Mouse (Mus musculus) ovary, adult 18-20 months (tissue): Measurements from ENCODE around the gene Lpcat3.
A peak's percentile ranks its signal among the peaks of the same experiment; 100 is the strongest.

Experiments
- DNase-seq: peaks from one replicate; pipeline ENCODE4 v3.0.0; 2022; ENCODE audit warnings: low spot score, mixed read lengths

Gene Lpcat3

DNA sequence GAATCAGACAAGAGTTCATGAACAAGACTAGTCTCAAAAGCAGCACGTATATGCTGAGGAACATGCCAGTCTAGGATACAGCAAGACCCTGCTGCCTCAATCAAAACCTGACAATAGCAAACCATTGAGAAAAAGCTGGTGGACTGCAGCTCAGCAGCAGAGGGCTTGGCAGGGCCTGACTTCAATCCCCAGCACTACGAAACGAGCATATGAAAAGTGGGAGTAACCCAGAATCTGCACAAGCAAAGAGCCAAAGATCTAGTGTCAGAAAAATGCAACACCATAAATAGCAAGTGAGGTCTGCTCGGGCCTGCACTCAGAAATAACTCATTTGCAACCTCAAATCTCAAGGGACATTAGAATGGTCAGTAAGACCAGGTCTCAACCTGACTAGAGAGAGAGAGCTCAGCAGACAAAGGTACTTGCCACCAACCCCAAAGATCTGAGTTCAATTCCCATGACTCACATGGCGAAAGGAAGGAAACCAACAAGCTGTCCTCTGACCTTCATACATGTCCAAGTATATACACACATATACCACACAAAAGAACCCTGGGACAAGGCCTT lies 43.3 kb downstream of the Lpcat3 start:
- DNase-seq, result no peak

DNA sequence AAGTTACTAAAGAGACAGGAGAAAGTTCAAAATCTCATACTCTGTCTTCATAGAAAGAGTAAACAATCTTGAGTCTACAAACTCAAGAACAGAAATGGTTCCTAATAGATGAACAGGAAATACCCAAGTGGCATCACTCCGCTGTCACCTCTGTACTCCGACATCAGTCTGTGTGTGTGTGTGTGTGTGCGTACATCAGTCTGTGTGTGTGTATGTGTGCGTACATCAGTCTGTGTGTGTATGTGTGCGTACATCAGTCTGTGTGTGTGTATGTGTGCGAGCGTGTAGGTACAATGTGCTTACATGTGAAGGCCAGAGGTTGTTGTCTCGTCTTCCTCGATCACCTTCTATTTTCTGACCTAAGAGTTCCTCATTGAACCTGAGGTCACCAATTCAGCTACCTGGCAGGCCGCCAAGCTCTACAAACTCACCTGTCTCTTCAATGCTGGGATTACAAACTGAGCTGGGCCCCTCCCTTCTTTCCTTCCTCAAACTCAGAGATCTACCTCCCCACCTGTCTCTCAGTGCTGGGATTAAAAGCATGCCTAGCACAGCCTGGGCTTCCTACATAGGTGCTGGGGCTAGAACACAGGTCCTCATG lies 45.6 kb downstream of the Lpcat3 start:
- no peak for DNase-seq

DNA sequence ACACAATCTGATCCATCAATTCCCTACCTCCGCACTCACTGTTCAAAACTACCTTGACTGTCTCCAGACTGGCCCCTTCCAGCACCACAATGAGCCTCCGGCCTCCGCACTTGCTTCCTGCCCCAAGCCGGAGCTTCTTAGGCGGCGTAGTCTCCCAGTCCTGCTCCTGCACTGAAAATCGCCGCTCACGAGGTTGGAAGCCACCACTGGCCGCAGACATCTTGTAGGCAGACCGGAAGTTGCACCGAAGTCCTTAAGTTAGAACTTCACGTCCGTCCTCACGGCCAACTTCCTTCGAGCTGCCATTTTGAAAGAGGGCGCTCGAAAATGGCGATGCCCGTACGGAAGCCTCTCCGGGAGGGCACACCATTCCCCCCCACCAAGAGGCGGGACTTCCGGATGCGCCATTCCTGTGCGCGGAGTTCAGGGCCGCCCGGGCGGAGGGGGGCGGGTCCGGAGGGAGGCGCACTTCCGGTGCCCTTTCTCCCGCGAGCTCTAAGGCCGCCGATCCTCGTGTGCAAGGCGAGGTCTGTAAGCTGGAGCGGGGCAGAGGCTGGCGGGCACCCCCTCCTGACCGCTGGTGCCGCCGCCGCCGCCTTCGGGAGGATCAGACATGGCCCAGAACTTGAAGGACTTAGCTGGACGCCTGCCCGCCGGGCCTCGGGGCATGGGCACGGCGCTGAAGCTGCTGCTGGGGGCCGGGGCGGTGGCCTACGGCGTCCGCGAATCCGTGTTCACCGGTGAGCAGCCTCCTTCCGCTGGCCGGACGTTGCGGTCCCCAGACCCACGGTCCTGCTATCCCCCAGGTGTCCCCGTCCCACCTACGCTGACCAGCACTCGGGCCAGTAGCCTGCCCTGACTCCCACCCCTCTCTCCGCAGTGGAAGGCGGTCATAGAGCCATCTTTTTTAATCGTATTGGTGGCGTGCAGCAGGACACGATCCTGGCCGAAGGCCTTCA lies 49.3 kb downstream of the Lpcat3 start, which contains the start of the genes Emg1 and Phb2:
Gene Emg1, minus strand, starts transcription at position 355 of the 959 bp plus-strand sequence.
Gene Phb2, plus strand, starts transcription at position 513 of the 959 bp plus-strand sequence.
- DNase-seq, result peak; percentile 97

DNA sequence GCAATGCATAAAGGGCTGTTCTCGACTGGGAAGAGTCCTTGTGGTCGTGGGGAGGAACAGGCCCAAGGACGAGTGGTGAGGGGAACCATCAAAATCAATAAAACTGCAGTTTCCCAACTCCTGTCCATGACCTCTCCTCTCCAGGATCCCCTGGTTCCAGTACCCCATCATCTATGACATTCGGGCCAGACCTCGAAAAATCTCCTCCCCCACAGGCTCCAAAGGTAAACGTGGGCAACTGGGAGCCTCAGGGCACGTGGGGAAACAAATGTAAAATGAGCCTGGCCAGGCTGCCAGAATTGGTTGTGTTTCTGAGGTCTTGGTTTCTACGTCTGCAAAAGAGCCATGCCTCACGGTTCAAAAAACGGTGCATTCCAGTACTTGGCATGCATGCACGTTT lies 50.1 kb downstream of the Lpcat3 start:
- no peak for DNase-seq

DNA sequence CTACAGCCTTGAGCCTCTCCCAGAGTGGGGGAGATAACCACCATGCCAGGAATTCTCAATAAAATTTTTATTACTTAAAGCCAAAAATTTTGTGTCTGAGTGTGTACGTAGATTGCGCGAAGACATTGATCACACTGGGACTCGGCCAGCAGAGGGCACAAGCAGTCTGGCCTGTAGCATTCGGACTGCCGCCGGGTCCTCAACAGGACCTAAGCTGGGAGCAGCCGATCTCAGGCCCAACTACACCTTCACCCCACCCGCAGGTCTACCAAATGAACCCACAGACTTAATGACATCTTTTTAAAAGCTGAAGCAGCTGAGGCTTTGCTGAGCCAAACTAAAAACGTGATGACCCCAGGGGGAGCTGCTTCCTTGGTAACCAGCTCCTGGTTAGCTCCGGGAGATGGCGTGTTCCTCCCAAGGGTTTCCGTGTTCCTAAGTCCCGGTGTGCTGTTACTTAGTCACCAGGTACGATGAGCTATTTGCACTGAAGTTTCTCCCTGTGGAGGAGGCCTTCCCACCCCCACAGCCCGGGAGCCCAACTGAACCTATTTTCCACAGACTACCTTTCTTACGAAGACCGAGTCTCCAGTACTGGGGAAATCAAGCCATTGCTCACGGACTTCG lies 54.1 kb downstream of the Lpcat3 start:
- no peak for DNase-seq

DNA sequence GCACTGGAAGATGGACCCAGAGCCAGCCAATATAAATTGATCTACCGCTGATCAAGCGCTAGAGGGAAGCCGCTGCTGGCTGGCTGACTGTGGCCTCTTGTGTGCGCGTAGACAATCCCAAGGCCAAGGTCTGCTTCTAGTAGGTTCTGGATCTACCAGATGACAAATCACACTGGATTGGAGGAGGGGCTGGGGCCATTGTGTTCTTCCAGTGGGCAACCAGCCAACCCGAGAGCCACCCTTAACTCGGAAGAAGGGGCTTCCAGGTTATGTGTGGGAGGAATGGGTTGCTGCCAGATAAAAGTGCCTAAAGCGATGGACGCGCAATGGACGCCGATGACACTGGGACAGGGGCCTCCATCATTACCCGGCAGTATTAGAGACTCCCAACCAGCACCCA lies 55.1 kb downstream of the Lpcat3 start:
- no peak for DNase-seq

DNA sequence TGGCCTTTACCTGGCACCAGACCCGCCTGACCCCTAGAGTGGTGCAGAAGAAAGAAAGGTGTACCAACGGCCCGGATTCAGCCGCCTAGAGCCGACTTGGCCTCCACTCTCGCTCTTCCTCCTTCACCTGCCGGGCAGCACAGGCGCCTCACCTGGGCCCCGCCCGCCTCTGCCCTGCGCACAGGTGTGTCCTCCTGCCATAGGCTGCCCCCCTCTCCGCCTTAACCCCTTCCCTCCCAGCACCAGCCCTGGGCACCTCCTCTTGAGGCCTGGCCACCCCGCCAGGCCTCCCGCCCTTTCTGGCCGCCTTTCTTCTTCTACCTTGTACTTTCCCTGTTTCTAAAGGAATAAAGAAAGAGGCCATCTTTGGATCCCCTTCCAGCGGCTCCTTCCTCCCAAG lies 55.9 kb downstream of the Lpcat3 start:
- DNase-seq, result peak; percentile 37

DNA sequence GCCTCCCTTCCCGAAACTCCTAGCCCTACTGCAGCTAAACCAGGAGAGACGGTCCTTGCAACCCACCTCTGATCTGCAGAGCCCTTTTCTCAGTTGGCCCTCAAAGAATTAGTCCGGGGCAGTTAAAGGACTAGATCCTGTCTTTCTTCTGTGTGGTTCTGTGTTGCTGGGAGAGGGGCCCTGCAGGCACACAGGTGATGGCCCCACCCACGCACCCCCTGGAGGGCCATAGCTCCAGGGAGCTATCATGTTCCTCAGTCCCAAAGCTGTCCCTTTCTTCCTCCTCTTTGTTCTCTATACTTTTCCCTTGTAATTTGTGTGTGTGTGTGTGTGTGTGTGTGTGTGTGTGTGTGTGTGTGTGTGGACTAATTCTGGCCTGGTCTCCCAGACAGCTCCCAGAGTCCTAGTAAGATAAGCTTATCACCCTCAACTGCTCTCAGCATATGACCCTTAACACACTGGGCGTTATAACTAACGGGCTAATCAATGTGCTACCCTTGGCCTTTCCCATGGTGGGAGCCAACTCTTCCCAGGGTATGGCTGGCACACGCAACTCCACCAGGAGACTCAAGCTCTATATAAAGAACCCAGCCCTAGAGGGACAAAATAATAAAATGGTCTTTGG lies 56.6 kb downstream of the Lpcat3 start:
- DNase-seq, result no peak

DNA sequence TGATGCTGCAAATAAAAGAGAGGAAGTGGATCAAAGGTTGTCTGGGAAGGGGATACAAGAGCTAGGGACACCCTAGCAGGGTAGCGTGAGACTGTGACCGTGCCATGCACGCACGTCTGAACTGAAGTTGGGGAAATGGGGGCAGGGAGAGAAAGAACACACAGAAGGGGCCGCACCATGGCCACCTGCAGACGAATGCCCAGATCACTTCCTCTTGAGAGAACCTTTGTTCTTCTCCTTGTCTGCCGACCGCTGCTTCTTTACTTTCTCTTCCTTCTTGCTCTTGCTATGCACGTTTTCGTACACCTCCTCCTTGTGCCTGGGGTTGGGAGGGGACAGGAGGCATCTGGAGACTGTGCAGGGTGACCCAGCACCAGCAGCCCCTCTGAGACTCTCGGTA lies 58.1 kb downstream of the Lpcat3 start:
- no peak for DNase-seq

DNA sequence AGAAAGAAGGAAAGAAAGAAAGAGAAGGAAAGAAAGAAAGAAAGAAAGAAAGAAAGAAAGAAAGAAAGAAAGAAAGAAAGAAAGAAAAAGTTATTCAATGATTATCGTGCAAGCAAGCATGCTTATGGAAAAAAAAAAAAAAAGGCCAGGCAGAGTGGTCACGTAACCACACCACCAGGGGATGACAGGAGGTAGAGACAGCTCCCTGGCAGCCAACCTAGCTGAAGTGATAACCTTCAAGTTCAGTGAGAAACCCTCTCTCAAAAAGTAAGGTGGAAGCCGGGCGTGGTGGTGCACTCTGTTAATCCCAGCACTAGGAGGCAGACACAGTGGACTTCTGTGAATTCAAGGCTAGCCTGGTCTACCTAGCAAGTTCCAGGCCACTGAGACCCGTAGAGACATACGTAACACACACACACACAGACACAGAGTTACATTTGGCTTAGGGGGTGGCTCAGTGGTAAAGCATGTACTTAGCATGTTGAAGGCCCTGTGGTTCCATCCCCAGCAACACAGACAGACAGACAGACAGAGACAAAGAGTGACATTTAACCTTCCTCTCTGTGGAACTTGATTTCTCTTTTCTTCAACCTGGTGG lies 60.1 kb downstream of the Lpcat3 start:
- DNase-seq, result no peak

DNA sequence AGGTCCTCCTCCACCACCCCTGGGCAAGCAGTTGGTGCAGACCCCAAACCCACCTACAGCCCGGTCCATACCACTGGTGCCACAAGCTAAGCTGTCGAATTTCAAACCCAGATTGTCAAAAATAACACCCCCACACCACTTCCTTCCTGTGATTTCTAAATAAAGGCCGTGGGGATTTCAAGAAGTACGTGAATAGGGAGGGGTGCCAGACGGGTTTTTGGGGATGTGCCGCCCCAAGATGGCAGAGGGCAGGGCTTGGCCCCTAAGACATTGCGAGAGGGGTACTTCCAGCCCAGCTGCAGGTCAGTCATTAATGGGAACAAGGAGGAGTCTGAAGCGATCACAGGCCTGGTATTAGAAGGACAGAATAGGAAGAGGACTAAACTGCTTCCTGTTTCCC lies 60.7 kb downstream of the Lpcat3 start:
- DNase-seq, result no peak

DNA sequence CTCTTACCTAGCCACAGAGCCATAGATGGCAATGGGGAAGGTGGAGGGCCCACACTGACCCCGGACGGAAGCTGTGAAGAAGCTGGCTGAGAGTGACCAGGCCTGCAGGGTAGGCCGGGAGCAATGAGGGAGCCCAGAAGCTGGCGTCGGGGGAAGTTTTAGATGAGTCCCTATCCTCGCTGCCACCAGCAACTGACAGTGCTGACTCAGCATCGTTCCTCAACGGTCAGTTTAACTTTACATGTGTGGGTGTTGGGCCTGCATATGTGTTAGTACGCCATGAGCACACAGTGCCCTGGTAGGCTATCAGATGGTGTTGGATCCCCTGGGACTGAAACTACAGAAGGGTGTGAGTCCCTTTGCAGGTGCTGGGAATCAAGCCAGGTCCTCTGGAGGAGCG lies 61.6 kb downstream of the Lpcat3 start:
- no peak for DNase-seq

DNA sequence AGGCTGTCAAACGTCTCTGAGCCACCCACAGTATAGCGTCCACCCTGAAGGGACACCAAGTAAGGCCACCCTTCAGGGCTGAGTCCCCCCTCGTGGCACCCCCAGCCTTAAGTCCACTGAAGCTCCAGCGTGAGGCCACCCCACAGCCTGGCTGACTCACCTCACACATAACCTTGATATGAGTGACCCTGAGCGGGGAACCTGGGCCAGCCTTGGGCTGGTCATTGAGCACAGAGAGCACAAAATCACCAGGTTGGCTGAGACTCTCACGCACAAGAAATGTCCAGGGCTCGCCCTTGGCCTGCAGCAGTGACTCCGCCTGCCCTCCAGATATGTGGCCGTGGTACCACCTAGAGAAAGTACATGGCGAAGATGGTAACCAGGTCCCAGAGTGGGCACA lies 65.8 kb downstream of the Lpcat3 start:
- DNase-seq, result no peak

DNA sequence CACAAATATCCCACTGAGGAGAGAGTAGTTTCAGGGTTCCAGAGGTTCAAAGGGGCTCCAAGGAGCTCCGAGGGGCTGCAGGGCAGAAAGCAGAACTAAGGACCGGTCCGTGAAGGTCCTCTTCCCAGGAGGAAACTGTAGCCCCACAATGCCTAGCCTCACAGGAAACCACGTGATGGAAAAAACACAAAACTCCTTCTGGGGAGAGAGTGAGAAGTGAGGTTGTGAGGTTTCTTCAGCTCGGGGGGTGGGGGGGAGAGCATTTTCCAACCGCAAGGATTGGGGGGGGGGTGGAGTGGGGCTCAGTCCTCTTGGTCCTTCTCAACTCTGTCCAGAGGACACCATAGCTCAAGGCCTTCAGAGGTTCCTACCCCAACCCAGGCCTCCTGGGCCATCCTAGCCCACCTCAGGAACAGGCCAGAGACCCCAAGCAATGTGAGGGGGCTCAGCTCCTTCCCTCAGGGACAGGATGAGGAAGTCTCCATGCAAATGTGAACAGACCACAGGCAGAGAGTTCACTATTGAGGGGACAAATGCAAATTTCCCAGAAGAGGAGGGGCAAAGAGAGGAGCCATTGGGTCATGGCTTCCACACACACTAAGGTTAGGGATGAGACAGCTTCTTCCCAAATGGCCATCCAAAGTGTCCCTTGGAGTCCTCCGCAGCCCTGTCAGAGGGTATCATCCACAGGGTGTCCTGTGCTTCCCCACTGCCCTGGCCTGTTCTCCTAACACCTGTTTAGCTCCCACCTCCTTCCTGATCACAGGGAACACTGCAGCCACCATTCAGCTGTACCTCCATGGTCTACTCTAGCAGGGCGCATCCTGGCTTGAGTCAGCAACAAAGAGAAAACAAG lies 67.3 kb downstream of the Lpcat3 start:
- no peak for DNase-seq

DNA sequence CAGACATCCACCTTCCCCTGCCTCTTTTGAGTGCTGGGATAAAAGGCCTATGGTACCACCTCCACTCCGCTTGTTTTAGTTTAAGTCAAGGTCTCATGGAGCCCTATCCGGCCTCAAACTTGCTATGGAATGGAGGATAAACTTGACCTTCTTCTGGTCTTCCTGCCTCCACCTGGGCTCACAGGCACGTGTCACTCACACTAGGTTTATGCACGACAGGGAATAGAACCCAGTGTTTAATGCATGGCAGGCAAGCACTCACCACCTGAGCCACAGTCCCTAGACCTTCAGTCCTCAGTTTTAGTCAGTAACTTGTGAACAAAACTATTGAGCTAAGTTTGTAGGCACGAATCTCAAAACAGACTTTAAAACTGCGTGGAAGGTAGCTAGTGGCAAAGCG lies 68.2 kb downstream of the Lpcat3 start:
- no peak for DNase-seq

DNA sequence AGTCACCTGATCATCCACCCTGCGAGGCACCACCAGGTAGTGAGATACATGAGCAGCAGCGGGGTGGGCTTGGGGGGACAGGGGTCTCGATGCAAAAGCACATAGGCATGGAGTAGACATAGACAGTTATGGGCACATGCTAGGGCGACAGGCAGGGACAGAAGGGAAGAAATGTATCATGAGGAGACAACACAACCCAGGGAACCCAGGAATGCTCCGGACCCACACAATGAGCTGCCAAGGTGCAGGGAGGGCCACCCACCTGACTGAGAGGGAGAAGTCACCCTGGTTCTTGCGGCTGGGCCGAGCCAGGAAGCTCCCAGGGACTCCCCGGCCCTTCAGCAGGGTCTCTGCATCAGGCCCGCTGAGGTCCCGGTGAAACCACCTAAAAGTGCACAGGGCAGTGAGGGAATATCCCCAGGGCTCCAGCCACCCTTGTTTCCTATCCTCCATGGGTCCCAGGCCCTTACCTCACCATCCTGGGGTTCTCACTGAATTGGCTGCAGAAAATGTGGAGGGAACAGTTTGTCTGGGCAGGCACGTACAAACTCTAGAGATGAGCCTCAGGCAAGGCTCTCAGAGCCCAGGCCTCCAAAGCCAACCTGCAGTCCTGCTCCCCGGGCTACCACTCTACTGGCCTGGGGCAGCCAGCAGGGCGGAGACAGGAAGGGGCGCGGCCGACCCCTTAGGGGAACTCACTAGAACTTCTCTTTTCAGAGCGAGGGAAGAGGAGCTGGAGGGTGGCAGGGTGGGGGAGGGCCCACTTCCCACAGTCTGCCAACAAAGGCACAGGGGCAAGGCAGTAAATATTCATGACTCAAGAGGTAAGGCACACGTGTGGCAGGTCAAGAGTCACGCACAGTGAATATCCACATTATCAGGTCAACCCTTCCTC lies 69.9 kb downstream of the Lpcat3 start:
- no peak for DNase-seq

DNA sequence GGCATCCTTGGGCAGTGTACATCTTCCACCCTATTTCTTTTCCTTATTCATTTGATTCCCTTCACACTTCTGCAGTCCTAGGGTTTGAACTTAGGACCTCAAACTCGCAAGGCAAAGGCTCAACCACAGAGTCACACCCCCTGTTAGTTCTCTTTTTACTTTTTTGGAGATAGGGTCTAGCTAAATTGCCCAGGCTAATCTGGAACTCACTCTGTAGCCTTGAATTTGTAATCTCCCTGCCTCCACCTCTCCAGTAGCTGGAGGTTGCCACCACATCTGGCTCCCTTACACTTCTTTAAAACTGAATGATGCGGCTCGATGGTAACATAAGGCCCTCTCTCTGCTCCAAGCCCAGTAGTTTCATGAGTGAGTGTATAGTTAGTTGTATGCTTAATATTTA lies 71.6 kb downstream of the Lpcat3 start:
- no peak for DNase-seq

DNA sequence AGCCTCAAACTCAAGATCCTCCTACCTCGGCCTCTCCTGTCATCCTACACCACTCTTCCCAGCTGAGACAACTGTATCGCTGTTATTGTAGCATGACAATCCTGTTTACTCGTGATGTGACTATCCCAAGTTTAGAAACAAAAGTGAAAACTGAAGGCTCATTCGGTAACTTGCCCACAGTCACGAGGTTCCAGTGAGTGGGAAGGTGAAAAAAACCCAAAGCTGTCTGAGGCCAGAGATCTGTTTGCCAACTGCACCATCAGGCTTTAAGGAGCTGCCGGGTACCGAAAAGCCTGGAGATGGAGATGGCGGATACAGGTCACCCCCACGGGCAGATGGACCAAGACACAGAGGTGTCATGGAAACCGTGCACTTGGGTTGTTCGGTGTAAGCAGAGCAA lies 74.2 kb downstream of the Lpcat3 start:
- no peak for DNase-seq

DNA sequence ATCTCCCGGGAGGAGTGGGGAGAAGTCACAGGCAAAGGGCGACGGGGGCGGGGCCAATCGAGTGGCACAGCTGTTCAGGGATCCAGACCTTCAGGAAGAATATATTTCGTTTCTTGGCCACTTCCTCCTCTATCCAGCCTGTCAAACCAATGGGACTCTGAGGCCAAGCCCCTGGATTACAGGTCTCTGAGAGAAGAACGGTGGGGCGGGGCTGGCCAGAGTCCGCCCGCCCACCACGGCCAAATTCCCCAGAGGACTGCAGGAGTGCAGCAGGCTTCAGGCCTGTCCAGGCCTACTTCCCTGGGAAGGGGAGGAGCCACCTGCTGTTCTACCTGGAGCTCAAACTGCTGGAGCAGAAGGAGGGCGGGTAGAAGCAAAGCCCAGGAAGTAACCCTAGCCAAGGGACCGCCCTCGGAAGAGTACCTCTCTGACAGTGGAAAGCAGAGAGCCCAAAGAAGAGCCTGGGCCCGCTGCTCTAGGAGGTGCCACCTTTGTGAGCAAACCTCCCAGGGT lies 75.7 kb downstream of the Lpcat3 start, which contains the start of gene Ptpn6:
Gene Ptpn6, minus strand, starts transcription at position 204 of the 513 bp plus-strand sequence.
- peak; percentile 56 for DNase-seq
